Mouse (Mus musculus) urinary bladder, adult 2 months (tissue): ENCODE measurements around the gene Best3. TPM values are rescaled to one million over a fixed set of nuclear protein-coding genes. Genes with fewer than 3 reads are reported as not detected.

Experiments used
- DNase-seq: peaks from one replicate; pipeline ENCODE4 v3.0.0; 2022; ENCODE audit warnings: low spot score
- polyA plus RNA-seq: library from polyadenylated mRNA; depleted of rRNA; stranded (reverse); fragments of >200 nt; gene quantifications from 2 replicates; pipeline ENCODE4 v1.2.3, GENCODE M21; 2012; rRNA removed

Best3 gene
- 0.14 and 0.21 TPM in 2 replicates for polyA plus RNA-seq

- no peak for DNase-seq
Observed at GRCm38 (mm10) chr10:116986264-116987082, at the start of gene Best3. TSS of gene Best3 (plus strand) at chr10:116986314.

GRCm38 (mm10) chr10:116943025-116943424 lies 43.1 kb upstream of the Best3 start:
- DNase-seq: no peak

- no peak for DNase-seq
Observed at GRCm38 (mm10) chr10:116944144-116944543, 42.0 kb upstream of the Best3 start.

GRCm38 (mm10) chr10:116944940-116945339 lies 41.2 kb upstream of the Best3 start:
- no peak for DNase-seq

GRCm38 (mm10) chr10:116948414-116948813 lies 37.7 kb upstream of the Best3 start:
- DNase-seq: no peak

- DNase-seq: peak; percentile 58
Observed at GRCm38 (mm10) chr10:116949111-116950008, 36.8 kb upstream of the Best3 start.

GRCm38 (mm10) chr10:116950009-116950769 lies 35.9 kb upstream of the Best3 start, which contains the start of gene Rab3ip:
TSS of gene Rab3ip (minus strand) at chr10:116950769.
- DNase-seq: peak; percentile 88

GRCm38 (mm10) chr10:116950886-116951285 lies 35.2 kb upstream of the Best3 start:
- DNase-seq: no peak

- no peak for DNase-seq
Observed at GRCm38 (mm10) chr10:116955191-116955590, 30.9 kb upstream of the Best3 start.

GRCm38 (mm10) chr10:116956483-116957158 lies 29.5 kb upstream of the Best3 start:
- no peak for DNase-seq

- DNase-seq: no peak
Observed at GRCm38 (mm10) chr10:116957867-116958551, 28.1 kb upstream of the Best3 start.

- DNase-seq: no peak
Observed at GRCm38 (mm10) chr10:116962152-116962551, 24.0 kb upstream of the Best3 start.

- no peak for DNase-seq
Observed at GRCm38 (mm10) chr10:116962803-116963202, 23.3 kb upstream of the Best3 start.

- DNase-seq: no peak
Observed at GRCm38 (mm10) chr10:116964084-116964483, 22.0 kb upstream of the Best3 start.

GRCm38 (mm10) chr10:116964571-116964970 lies 21.5 kb upstream of the Best3 start:
- no peak for DNase-seq

GRCm38 (mm10) chr10:116965297-116965696 lies 20.8 kb upstream of the Best3 start:
- no peak for DNase-seq

- no peak for DNase-seq
Observed at GRCm38 (mm10) chr10:116966065-116966464, 20.0 kb upstream of the Best3 start.

GRCm38 (mm10) chr10:116968741-116969140 lies 17.4 kb upstream of the Best3 start:
- DNase-seq: no peak

GRCm38 (mm10) chr10:116972509-116972908 lies 13.6 kb upstream of the Best3 start, which contains the start of gene Gm10271:
TSS of gene Gm10271 (minus strand) at chr10:116972609.
- no peak for DNase-seq

- no peak for DNase-seq
Observed at GRCm38 (mm10) chr10:116977455-116977854, 8.7 kb upstream of the Best3 start.
